Mouse (Mus musculus) liver, embryonic 16.5 days (tissue): ENCODE data around the gene Negr1. TPM values are rescaled to one million over a fixed set of nuclear protein-coding genes. Genes with fewer than 3 reads are reported as not detected.

Experiments
- ATAC-seq: fragments of 200-750 bp; cut with Nextera tagmentation; 2 replicates; pipeline ENCODE4 v1.8.0; 2017; ENCODE audit warnings: low read depth, mild to moderate bottlenecking, moderate number of reproducible peaks, moderate library complexity
- H3K27ac ChIP-seq: fragments of 300-500 bp; sonication (generic); 2 replicates; pipeline ENCODE4 v1.5.1; 2014; ENCODE audit warnings: mild to moderate bottlenecking, low read length
- H3K27me3 ChIP-seq: fragments of 300-500 bp; sonication (generic); 2 replicates; pipeline ENCODE4 v1.6.1; 2014; ENCODE audit warnings: low read depth, low read length, mixed read lengths; ENCODE audit not compliant: control insufficient read depth, insufficient read depth
- H3K36me3 ChIP-seq: fragments of 300-500 bp; sonication (generic); 2 replicates; pipeline ENCODE4 v1.6.1; 2014; ENCODE audit warnings: mild to moderate bottlenecking; ENCODE audit not compliant: control insufficient read depth, insufficient read depth
- H3K4me1 ChIP-seq: fragments of 300-500 bp; sonication (generic); 2 replicates; pipeline ENCODE4 v1.6.1; 2014; ENCODE audit warnings: low read depth, low read length, mixed read lengths; ENCODE audit not compliant: control insufficient read depth
- H3K4me2 ChIP-seq: fragments of 300-500 bp; sonication (generic); 2 replicates; pipeline ENCODE4 v1.6.1; 2014; ENCODE audit warnings: low read depth, low read length, mixed read lengths
- H3K4me3 ChIP-seq: fragments of 300-500 bp; sonication (generic); 2 replicates; pipeline ENCODE4 v1.5.1; 2014; ENCODE audit warnings: low read depth, mild to moderate bottlenecking, low read length
- H3K9ac ChIP-seq: fragments of 300-500 bp; sonication (generic); 2 replicates; pipeline ENCODE4 v1.6.1; 2014; ENCODE audit warnings: low read depth, low read length
- H3K9me3 ChIP-seq: fragments of 300-500 bp; sonication (generic); replicated peaks from 2 replicates; pipeline ENCODE4 v1.6.1; 2016; ENCODE audit warnings: low read length; ENCODE audit not compliant: control insufficient read depth
- WGBS: fragments of 180-500 bp; shearing (Covaris S2); extraction: QIAGEN DNeasy Blood & Tissue Kit; methylation state at CpG from one replicate; pipeline ENCODE4 v1.1.7; 2014; ENCODE audit not compliant: insufficient replicate concordance; 5-methylcytosine and 5-hydroxymethylcytosine counted together
- polyA plus RNA-seq: library from polyadenylated mRNA; unstranded; fragments of >200 nt; fragmentation: Nextera tagmentation; extraction: Ambion mirVana; gene quantifications from 2 replicates; pipeline ENCODE4 v1.2.1, GENCODE M21; 2015

Negr1 gene
- polyA plus RNA-seq, 1 experiment from 2014 or later, result 0.04 TPM

DNA sequence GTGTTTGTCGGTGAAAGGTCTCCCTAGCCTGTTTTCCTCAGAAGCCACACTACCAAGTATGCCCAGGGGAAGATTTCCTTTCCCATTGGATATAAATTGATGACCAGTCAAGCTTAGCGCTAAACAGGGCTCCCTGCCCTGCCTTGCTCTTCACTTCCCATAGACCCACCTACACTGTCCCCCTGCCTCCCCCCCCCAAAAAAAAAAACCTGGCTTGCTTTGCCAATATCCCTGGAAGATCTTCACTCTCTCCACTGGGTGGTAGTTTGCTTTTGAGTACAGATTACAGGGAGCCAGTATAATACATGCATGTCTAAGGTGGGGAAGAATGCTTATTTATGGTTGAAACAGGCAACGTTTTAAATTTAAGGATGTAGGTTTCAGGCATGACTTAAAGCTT is 1.8 kb downstream of the Negr1 start:
- peaks cover 40% of the 10 kb centered on the region for H3K27me3 ChIP-seq

DNA sequence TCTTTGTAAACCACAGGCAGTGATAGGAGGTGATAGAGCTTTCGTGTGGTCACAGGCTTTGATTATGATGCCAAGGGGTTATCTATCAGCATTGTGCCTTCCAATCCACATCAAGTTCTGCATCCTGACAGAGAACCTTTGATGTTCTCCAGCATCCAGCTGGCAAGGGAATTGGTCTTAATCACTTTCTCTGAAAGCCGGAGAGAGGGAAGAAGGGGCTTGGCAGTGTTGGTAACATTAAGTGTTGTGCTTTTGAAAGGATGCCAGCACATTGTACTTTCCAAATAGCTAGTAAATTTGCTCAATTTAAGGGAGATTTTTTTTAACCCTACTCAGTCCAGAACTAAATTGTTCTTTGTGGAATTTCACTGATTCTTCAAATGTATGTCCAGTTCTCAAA is 11.9 kb downstream of the Negr1 start:
- 22% methylated on average over 2 of the region's 2 CpGs for WGBS
- Histone ChIP-seq H3K4me2 (no peak overlapping the region), H3K27me3 (no peaks in the 10 kb centered on the region), H3K4me1 (no peaks in the 10 kb centered on the region), H3K36me3 (no peaks in the 10 kb centered on the region), H3K9ac (no peak overlapping the region), H3K9me3 (no peaks in the 10 kb centered on the region), H3K4me3 (no peak overlapping the region), H3K27ac (no peak overlapping the region)
- ATAC-seq, result no peak

More for the DNA sequence above, 1.8 kb downstream of the Negr1 start:
- Histone ChIP-seq H3K4me3 (no peak overlapping the region), H3K9me3 (no peaks in the 10 kb centered on the region), H3K27ac (no peak overlapping the region), H3K4me1 (no peaks in the 10 kb centered on the region), H3K36me3 (no peaks in the 10 kb centered on the region), H3K4me2 (no peak overlapping the region), H3K9ac (no peak overlapping the region)
- WGBS, result 14% methylated on average over 3 of the region's 3 CpGs
- ATAC-seq, result no peak

DNA sequence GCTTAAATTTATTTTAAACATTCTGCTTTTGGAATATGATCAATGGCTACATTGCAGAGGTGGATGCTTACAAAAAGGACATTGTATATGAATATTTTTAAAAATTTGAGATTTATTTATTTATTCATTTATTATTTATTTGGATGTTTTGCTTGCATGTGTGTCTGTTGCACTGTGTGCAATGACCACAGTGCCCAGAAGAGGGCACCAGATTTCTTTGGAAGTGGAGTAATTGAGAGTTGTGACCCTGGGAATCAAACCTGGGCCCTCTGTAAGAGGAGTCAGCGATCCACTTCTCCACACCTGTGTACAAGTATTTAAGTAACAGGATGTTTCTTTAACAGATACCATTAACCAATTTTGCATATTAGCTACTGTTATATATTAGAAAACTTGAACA is 14.7 kb downstream of the Negr1 start:
- Histone ChIP-seq H3K9ac (no peak overlapping the region), H3K36me3 (no peaks in the 10 kb centered on the region), H3K4me3 (no peak overlapping the region), H3K4me1 (no peaks in the 10 kb centered on the region), H3K4me2 (no peak overlapping the region), H3K9me3 (no peaks in the 10 kb centered on the region), H3K27me3 (no peaks in the 10 kb centered on the region), H3K27ac (no peak overlapping the region)
- WGBS, result 66% methylated on average over 1 of the region's 1 CpGs
- ATAC-seq, result no peak

DNA sequence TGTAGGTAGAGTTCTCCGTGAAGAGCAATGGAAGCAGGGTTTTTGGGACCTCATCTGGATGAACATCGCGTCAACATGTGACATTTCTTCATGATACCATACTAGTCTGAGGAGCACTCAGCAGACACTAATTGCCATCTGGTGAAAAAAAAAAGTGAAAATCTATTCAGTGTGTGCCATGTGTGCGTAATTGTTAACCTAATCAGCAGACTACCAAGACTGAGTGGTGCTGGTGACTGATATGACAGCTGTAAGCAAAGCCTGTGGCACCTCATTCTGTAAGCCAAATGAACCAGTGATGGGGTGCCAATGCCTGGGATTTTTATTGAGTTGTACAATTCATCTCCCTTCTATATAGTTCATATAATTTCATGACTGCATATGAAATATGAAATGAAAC is 29.0 kb downstream of the Negr1 start:
- Histone ChIP-seq H3K36me3 (no peaks in the 10 kb centered on the region), H3K27me3 (no peaks in the 10 kb centered on the region), H3K4me3 (no peak overlapping the region), H3K4me1 (no peaks in the 10 kb centered on the region), H3K9me3 (no peaks in the 10 kb centered on the region), H3K27ac (no peak overlapping the region), H3K9ac (no peak overlapping the region), H3K4me2 (no peak overlapping the region)
- WGBS, result 61% methylated on average over 4 of the region's 4 CpGs
- ATAC-seq, result no peak

DNA sequence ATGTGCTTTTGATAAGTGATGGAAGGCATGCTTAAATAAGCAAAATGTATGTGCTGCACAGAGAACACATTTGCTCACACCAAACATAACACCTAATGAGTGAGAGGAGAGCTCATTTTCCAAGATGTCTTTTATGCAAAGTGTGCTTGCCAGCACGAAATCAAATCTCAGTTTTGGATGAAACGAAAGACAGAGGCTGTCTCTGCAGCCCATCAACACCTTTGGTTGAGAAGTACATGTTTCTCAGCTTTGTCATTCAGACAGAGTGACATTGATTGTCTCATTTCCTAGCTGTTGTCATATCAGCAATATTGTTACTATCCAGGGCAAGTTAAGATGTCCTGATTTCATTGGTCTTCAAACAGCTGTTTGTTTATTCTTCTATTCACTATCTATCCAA is 29.5 kb downstream of the Negr1 start:
- WGBS, result 34% methylated on average over 2 of the region's 2 CpGs
- H3K27ac ChIP-seq, result no peak overlapping the region
- H3K9ac ChIP-seq, result no peak overlapping the region
- no peaks in the 10 kb centered on the region for H3K4me1 ChIP-seq
- no peaks in the 10 kb centered on the region for H3K9me3 ChIP-seq
- H3K4me2 ChIP-seq, result no peak overlapping the region
- ATAC-seq, result no peak
- no peaks in the 10 kb centered on the region for H3K36me3 ChIP-seq
- no peaks in the 10 kb centered on the region for H3K27me3 ChIP-seq
- no peak overlapping the region for H3K4me3 ChIP-seq

DNA sequence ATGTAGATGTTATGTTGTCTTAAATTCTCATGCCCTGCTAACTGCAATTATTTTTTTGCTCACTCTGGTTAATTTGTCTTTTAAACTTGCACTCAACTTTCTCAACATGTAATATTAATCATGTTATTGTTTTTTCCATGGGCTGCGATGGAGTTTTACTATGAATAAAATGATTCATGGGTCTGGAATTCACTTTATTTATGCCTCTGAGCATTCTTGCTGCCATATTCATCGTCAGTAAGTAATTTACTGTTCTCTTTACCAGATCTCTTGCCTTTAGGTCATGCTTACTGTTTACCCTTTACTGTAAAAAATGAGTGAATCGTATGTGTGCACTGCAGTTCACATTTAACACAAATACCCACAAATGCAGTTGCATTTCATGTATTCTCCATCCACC is 45.3 kb downstream of the Negr1 start:
- Histone ChIP-seq H3K27me3 (no peaks in the 10 kb centered on the region), H3K4me2 (no peak overlapping the region), H3K4me1 (no peaks in the 10 kb centered on the region), H3K27ac (no peak overlapping the region), H3K9ac (no peak overlapping the region), H3K36me3 (no peaks in the 10 kb centered on the region), H3K9me3 (no peaks in the 10 kb centered on the region), H3K4me3 (no peak overlapping the region)
- ATAC-seq, result no peak
- 61% methylated on average over 3 of the region's 3 CpGs for WGBS

DNA sequence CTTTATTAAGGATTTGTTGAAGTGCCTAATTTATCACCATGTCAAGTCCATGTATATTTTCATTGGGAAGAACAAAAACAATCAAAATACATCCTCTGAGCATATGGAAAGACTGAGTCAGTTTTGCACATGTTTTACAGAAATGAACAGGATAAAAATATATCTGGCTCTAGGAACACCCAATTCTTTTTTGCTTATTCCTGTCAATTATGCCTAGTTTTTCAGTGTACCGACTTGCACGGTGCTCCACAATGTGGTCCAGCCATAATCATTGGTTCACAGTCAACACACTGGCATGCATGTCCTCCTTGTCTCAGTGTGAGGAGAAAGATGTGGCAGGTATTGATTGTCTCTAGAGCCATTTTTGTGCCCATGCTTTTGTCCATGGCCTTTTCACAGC is 58.3 kb downstream of the Negr1 start:
- no peak overlapping the region for H3K4me2 ChIP-seq
- WGBS, result 70% methylated on average over 2 of the region's 2 CpGs
- no peaks in the 10 kb centered on the region for H3K4me1 ChIP-seq
- H3K4me3 ChIP-seq, result no peak overlapping the region
- no peaks in the 10 kb centered on the region for H3K36me3 ChIP-seq
- no peak overlapping the region for H3K27ac ChIP-seq
- no peaks in the 10 kb centered on the region for H3K27me3 ChIP-seq
- no peak for ATAC-seq
- H3K9ac ChIP-seq, result no peak overlapping the region
- no peaks in the 10 kb centered on the region; the same call in 1 of the 2 replicates for H3K9me3 ChIP-seq

DNA sequence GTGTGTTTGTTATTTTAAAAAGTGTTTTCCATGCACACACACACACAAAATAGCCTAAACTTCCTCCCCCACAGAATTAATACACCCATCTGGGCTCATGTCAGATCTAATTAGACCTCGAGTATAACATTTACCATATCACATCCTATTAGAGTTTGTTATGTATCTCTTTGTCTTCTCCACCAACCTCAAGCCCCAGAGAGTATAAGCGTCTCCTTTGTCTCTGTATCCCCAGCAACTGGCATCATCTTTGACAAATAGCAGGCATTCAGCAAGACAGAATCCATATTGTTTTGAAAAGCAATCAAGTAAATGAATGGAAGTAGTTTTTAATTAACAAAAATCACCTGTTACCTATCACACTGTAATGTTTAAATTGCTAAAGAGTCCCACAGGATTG is 67.0 kb downstream of the Negr1 start:
- no peak overlapping the region for H3K27ac ChIP-seq
- WGBS, result 49% methylated on average over 2 of the region's 2 CpGs
- no peaks in the 10 kb centered on the region for H3K36me3 ChIP-seq
- no peaks in the 10 kb centered on the region for H3K4me1 ChIP-seq
- H3K4me3 ChIP-seq, result no peak overlapping the region
- no peaks in the 10 kb centered on the region for H3K27me3 ChIP-seq
- no peak for ATAC-seq
- H3K9me3 ChIP-seq, result no peaks in the 10 kb centered on the region
- H3K4me2 ChIP-seq, result no peak overlapping the region
- no peak overlapping the region for H3K9ac ChIP-seq

DNA sequence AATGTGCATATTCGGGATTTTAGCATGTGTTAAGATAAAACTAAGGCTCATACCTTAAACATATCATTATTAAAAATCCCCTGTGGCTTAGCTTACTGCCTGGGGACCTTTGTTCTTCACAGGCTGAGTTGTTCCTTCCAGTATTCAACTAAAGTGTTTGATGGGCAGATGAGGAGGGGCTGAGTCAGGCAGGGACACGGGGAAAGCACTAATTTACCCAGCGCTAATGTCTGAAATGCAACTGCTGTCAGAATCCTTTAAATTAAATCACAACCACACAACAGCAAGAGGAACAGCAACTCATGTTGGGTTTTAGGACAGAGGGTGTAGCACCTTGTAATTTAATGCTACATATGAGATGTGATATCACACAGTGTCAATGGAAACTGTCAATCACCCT is 71.3 kb downstream of the Negr1 start:
- H3K36me3 ChIP-seq, result no peaks in the 10 kb centered on the region
- 46% methylated on average over 3 of the region's 3 CpGs for WGBS
- ATAC-seq, result no peak
- H3K27ac ChIP-seq, result no peak overlapping the region
- H3K9ac ChIP-seq, result no peak overlapping the region
- no peak overlapping the region for H3K4me3 ChIP-seq
- no peaks in the 10 kb centered on the region for H3K9me3 ChIP-seq
- H3K27me3 ChIP-seq, result no peaks in the 10 kb centered on the region
- H3K4me2 ChIP-seq, result no peak overlapping the region
- H3K4me1 ChIP-seq, result no peaks in the 10 kb centered on the region

DNA sequence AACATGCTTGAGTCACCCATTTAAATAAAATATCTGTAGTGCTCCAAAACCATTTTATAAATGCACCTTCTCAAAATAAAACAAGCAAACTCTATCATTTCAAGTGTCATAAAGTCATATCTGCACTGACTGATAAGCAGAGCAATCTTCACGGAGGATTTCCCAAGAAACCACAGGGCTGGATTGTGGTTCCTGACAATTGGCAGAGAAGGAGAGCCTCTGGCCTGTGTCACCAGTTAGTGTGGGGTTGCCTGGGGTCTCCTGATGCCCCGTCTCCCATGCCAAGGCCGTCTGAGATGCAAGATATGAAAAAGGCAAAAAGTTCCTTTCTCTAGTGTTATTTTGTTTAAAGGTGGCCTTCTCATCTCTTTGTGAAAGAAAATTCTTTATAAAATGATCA is 77.8 kb downstream of the Negr1 start:
- no peak for ATAC-seq
- Histone ChIP-seq H3K9me3 (no peaks in the 10 kb centered on the region), H3K4me2 (no peak overlapping the region), H3K4me1 (no peaks in the 10 kb centered on the region), H3K27me3 (no peaks in the 10 kb centered on the region), H3K9ac (no peak overlapping the region), H3K36me3 (no peaks in the 10 kb centered on the region), H3K27ac (no peak overlapping the region), H3K4me3 (no peak overlapping the region)
- WGBS, result 19% methylated on average over 3 of the region's 3 CpGs
